Mouse (Mus musculus) kidney, postnatal 4 days (tissue): ENCODE data around the gene Fam102b.

ENCODE experiments used
- DNase-seq, 2 experiments: peaks; one replicate each; pipeline ENCODE4 v3.0.0; 2021; ENCODE audit warnings: mixed read lengths in 2 of 2

Fam102b gene

DNA sequence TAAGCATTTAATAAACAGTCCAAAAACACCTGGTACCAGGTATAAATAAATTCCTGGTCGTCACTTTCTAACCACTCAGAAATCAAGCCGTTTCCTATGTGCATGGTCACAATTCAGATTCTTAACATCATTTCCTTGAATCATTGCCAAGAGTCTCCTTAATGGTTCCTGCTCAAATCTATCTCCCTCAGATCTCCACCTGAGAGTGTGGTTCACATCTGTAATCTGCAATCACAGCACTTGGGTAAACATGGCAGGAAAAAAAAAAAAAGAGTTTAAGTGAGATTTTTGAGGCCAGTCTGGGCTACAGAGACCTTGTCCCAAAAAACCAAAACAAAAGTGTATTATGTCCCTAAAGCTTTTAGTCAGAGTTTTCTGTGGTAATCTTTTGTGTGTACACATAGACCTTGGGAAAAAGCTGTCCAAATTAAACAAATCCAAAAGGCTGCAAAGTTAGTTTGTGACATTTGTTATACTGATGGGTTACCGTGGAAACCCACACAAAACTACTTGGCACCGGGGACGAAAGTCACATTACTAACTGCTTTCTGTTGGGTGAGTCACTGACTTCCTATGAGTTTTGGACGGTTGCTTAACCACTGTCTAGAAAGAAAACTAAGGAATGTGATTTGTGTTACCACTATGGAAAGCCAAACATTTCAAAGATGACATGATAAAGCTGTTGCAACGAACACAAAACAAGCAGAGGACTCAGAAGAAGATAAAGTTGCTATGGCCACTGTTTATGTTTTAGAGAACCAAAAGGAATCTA, 16.7 kb downstream of the Fam102b start:
- DNase-seq = peak; percentile 34 to 50

DNA sequence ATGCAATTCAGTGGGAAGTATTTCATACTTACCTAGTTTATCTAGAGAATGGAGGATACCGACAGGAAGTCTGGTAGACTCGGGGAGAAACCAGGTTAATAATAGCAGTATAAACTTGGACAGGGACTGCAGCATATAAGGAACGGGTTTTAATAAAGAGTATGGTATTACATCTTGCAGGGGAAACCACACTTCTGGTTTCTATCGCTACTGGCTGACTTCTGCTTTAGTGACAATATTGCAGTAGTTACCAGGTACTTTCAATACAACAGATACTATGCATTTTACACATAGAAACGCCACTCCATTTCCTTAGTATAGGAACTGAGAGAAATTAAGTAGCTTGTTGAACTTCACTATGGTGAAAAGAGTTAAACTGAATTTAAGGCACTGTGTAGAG, 19.2 kb downstream of the Fam102b start:
- no peak for DNase-seq

DNA sequence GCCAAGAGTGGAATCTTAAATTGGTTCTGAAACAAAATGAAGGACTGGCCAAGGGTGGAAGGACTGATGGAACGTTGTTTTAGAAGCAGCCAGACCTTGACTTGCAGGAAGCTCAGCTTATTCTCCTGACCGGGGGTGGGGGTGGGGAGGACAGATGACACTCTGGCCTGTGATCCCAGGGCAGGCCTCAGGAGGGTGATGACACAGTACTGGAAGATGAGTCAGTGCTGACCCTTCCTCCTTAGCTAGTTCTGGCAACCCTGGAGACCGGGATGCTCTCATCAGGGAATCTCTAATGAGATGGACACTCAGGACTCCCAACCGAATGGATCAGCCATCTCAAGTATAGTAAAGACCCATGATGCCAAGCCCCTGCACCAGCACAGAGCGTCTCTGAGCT, 21.6 kb downstream of the Fam102b start:
- DNase-seq = no peak

DNA sequence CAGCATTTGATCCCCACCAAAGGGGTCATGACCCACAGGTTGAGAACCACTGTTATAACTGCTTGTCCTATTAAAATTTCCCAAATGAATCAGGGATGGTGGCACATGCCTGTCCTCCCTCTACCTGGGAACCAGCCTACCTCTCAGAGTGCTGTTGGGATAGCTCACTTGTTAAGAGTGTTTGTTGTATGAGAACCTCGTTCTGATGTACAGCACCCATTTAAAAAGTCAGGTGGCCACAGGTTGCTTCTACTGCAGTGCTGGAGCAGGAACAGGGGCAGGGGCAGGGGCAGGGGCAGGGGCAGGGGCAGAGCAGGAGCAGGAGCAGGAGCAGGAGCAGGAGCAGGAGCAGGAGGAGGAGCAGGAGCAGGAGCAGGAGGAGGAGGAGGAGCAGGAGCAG, 28.2 kb downstream of the Fam102b start:
- no peak for DNase-seq

DNA sequence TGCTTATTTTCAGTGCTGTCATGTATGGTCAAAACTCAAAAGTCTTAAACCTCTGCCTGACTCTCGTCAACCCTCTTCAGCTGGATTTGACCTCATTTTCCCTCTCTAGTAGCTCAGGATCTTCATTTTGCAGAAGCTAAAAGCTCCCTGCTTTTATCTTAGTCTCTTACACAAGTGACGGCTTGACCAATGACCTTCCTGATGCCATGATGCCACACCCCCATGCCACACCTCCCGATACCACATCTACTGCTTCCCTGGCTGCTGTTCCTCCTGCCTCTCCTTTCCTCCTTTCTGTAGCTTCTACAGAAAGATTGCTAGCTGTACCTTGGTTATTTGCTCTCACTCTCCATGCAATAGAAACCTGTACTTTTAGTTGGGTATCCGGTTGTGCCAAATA, 29.6 kb downstream of the Fam102b start:
- DNase-seq = no peak

DNA sequence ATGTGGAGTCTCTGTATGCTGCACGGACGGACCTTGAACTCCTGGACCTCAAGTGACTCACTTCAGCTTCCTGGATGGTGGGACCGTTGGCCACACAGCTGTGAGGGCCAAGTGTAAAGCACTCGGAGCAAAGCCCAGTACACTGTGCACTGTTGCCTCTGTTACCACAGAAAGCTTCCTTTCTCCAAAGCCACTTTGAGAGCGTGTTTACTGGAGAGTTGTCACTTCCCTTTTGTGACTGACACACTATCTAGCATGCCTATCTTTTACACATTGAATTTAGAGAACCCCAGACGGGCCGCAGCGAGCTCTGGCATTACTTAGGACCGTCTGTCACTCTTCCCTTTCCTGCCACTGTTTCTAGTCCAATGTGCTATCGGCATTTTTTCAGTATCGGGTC, 30.1 kb downstream of the Fam102b start:
- DNase-seq = no peak

DNA sequence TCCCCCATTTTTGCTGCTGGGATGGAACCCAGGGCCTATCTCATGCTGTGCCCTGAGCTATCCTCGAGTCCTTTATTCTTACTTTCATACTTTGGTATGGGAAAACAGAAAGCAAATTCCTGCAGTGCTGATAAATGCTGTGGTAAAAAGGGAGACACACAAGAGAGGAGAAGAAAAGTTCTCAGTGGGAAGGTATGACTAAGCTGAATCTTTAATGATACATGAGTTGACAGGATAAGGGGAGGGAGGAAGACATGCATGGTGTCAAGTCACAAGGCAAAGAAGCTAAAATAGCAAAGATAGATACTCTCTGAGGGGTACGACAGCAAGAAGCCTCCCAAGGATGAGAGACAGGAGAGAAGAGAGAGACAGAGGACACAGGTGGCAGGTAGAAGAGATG, 32.0 kb downstream of the Fam102b start:
- DNase-seq = no peak

DNA sequence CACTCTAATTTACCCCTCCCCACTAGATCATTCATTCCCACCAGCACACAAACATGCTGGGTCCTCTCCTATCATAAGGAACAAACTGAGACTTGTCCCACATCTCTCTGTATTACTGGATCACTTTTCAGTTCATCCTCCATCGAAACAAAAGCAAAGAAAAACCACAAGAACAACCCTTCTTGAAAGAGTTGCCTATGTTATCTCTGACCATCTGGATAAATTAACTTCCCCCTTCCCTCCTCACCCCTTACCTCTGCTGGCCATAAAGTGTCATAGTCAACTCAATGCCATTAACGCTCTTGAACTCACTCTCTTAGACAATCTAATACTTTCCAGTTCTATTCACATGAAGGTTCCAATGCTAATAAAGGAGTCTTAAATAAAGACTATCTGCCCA, 32.9 kb downstream of the Fam102b start:
- DNase-seq = no peak

DNA sequence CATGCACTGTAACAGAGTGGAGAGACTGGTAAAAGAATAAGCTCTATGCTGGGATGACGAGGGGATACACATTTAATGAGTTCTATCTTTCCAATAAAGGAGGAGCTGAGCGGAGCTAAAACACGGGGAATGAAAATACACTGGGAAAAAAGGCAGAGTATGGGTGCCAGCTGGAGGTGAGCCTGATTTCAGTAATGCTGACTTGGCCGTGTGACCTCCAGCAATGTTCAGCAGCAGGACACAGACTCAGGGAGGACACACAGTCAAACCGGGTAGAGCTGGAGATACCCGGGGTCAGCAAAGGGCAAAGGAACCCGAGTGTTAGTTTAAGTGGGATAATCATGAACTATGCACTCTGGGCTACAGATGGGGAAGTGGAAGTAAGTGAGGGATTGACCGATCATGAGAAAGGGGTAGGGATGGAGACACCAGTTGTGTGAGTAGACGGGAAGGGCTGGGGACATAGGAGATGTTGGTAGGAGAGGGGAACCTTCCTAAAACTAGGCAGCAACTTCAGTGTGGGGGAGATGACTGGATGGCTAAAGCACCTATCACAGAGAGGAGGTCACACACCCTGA, 37.3 kb downstream of the Fam102b start:
- DNase-seq = no peak

DNA sequence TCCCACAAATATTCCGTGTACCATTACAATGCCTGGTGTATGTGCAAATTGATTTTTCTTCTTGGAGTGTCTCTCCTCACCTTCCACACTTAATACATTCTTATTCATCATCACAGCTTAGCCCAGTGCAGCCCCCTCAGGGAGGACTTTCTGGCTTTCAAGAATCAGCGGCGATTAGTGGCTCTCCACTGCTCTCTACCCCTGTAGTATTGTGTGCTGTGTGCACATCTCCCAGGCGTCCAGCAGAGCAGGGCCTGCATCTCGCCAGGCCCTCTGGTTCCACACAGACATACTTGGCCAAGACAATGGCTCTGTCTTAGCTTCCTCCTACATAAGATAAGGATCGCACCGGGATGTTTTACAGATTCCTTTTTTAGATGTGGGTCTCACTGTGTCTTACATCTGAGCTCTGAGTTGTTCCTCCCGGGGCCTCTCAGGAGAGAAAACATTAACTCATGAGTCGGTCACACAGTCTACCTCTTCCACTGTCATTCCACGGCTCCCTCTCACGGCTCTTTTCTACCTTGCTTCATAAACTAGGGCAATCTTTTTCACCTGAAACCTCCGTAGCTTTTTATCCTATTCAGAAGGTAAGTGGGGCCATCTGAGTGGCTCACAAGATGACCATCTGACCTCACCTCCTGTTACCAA, 40.3 kb downstream of the Fam102b start:
- DNase-seq = no peak

DNA sequence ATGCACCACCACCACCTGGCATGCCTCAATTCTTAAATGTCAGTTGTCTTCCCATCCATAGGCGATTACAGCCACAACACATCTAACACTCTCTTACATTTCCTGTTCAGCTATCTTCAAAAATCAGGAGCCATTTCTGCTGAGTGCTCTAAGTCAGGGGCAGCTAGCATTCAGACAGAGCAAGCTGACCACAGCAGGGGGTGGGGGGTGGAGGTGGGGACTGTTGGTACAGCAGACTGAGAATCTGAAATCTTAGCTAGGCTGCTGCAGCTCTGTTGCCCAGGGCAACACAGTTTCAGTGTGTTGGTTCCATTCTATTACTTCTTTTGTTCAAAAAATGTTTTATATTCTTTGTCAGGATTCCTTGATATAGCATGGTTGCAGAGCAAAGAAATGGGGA, 40.9 kb downstream of the Fam102b start:
- DNase-seq = no peak

DNA sequence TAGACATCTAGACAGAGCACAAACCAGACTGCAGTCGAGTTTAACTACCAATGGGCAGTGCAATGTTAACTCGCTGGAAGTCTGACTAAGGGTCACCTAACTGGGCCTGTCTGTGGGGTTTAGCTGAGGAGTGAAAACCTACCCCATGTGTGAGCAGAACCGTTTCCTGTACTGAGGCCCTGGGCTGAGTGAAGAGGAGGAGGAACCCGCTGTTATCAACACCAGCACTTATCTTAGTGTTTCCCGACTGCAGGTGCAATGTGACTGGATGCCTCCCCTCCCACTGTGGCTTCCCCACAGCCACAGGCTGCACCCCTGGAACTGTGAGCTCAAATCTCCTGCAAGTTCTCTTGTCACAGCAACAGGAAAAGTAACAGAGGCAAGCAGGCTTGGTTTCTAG, 43.4 kb downstream of the Fam102b start:
- DNase-seq = no peak

DNA sequence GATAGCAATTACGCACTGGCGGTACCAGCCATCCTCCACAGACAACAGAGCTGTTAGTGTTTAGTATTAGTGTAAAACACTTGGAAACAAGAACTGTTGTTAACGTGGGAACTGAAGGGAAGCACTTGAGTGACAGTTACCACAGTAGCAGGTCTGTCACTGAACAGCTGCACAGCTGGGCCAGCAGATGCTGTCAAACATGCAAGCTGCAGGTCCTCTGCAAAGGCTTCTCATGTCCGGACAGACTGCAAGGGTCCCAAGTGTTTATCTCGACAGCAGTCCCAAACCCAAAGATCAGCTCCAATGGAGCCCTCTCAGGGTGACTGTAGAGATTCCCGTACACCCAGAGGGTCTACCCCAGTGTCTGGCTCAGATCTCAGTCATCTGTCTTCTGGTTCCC, 45.5 kb downstream of the Fam102b start:
- DNase-seq = no peak

DNA sequence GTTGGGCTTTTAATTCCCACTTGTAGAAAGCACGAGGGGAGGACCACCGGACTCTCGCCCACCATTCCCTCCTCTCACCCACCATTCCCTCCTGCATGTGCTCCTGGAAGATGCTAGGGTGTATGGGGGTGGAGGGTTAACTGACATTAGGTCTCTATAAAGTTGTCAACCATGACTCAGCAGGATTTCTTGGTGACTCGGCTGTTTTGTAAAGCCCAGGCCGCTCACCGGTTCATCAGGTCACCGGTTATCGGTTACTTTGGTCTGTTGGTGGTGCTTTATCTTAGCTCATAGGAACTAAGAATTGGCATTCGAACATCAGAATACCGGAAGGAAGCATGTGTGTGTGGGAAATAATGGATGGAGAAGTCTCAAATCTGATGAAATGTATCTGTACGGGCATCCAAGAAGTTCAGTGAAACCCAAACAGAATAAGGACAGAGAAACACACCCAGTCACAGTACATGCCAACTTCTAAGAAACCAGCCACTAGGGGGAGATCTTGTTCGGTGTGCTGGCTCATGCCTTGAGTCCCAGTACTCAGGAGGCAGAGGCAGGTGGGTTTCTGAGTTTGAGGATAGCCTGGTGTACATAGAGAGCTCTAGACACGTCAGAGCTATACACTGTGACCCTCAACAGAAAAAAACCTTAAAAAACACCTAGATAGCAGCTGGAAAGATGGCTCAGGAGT, 49.9 kb downstream of the Fam102b start:
- DNase-seq = no peak

DNA sequence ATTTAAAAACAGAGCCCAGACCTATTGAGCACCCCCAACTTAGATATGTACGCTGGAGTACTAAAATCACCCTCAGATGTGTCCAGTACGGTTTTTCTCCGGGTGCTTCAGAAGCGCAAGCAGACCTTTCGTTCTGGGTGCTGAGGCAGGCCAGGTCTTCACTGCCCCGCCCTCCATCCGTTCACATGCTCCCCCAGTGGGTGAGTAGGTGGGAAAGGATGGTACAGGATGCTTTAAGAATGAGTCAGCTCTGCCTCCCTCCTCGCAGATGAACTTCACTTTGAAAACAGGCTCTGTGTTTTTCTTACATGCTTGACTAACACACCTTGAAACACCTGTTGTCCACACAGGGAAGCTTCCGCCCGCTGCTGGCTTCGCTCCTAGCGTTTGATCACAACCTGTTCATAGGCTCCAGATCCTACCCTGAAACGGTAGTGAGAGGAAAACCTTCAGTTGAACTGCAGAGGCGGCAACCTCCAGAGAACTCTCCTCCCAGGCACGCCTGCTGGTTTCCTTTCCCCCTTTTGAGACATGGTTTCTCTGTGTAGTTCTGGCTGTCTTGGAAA, 52.4 kb downstream of the Fam102b start:
- peak; percentile 42 to 52 for DNase-seq

DNA sequence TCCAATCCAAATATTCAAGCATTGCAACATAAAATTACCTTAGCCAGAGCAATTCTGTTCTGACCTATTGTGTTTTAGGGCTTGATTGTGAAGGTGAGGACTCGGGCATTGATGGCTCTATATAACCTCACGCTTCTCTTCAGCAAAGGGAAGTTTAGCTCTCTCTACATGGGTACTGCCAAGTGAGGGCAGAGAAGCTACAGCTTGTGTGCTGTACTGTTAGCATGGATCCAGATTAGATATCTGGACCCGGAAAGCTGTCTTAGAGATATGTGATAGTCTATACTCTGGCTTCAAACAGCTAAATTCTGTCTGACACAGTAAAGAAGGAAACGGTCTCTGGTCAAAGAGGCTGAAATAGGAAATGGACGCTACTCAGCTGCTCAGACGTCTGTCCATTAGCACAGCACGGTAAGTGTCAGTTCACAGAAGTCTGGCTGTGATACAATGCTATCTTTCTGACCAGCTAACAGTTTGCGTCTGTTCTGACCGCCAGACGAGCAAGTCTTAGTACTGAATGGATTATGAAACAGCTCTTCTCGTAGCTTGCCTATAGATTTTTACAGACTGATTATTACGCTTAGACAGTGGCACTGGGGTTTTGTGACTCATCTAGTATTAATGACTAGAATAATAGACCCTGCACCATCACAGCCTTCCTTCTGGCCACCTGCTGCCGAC, 53.3 kb downstream of the Fam102b start:
- DNase-seq = no peak

DNA sequence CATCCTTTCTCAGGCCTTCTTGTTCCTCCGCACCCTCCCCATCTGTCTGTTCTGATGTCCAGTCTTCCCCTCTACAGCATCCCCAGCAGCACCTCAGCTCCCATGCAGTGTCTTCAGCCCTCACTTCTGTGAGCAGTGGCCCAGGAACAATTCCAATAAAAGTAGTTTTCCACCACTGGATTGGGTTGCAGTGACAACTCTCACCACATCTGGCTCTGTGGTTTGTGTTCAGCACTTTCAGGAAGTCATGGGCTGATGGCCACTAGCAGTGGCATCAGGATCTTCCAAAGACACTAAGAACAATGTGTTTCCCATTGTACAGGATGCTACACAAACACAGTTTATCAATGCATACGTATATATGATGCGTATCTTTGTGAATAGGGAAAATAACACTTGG, 61.4 kb downstream of the Fam102b start:
- DNase-seq = no peak

DNA sequence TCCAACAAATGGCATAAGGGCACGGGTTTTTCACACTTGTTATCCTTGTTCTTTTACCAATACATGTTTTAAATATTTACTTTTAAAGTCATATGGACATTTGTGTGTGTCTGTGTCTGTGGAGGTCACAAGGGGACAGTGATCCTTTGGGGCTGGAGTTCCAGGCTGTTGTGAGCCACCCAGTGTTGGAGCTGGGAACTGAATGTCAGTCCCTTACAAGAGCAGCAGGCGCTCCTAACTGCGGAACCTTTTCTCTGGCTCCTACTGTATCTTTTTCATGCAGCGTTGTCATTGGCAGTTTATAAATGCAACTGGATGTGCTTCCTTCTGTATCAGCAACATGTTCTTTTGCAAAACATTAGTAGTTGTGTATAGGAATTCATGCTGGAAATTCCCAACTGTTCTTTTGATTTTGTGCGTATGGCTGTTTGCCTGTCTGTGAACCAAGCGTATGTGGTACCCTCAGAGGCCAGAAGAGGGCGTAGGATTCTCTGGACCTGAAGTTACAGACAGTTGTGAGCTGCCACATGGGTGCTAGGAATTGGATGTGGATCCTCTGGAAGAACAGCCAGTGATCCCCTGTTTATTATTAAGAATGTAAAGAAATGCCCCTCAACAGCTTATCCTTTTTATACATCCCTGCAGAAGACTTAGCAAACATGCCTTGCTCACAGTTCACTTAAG, 62.9 kb downstream of the Fam102b start:
- peak in 1 of 2 experiments; percentile 35 for DNase-seq

DNA sequence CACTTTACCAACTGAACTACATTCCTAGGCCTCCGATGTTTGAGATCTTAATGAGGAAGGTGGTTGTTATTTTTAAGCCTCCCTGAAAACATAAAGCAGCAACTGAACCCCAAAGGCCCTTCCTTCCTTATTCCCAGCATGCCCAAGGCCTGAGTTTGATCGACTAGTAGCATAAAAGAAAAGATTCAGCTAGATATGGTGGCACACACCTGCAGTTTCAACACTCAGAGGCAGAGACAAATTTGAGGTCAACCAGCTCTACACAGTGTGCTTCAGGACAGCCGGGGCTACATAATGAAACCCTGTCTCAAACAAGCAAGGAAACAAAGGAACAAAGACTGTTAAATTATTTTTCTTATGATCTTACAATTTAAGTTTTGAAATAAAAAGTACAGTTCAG, 63.6 kb downstream of the Fam102b start:
- no peak for DNase-seq

DNA sequence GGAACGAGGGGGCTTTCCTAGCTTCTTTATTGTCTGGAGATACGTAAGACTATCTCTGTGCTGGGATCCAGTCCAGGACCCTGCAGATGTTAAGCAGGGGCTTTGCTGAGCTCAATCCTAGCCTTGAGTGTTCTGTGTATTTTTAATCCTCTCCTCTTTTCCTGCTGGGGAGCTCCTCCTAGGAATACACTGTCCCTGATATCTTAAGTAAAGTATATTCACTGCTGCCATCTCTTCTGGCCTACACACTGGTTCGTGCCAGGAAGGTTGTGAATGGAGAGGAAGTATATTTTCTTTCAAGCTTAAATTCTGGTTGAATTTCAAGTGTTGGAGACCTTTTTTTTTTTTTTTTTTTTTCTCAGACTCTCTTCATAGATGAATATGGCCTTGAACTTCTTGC, 64.1 kb downstream of the Fam102b start:
- no peak for DNase-seq

DNA sequence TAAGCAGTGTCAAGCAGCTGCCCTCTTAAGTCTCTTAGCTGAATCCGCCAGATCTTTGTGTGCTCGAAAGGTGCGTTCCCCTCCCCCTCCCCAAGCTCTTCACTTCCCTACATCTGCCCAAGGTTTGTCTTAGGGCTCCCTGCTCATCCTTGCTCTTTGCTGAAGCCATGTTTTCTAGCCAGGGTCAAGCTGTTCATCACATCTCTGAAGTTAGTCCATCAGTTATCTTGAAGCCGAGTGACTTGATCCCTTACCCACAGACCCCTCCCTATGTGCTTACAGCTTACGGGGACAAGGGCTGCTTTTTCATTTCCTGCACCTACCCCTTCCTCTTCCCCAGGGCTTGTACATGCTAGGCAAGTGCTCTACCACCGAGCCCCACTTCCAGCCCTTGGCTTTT, 65.8 kb downstream of the Fam102b start:
- DNase-seq = no peak

DNA sequence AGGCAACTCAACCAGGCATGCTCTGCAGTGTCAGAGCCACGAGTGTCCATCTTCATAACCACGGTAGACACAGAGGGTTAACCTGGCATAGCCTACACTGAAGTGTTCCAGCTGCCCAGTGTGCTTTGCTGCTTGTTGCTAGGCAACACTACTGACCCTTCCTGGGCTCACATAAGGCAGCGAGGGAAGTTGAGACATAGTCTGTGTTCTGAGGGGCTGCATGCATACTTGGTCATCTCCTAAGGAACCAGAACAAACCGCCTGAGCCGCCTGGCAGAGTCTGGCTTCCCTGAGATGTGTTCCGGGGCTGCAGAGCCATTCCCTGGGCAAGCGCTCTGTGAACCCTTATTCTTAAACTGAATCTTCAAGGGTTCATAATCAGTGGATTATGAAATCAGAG, 66.2 kb downstream of the Fam102b start:
- peak in 1 of 2 experiments; percentile 12 for DNase-seq
